Mouse (Mus musculus) limb, embryonic 14.5 days (tissue): ENCODE results near the gene Gm20547. TPM values are rescaled to one million over a fixed set of nuclear protein-coding genes. Genes with fewer than 3 reads are reported as not detected.

Experiments
- ATAC-seq: fragments of 200-750 bp; cut with Nextera tagmentation; 2 replicates; pipeline ENCODE4 v1.8.0; 2017; ENCODE audit warnings: low read depth, moderate number of reproducible peaks, moderate TSS enrichment; ENCODE audit not compliant: low FRiP score
- DNase-seq: peaks from one replicate; pipeline ENCODE4 v3.0.0-alpha.2; 2015; ENCODE audit warnings: low spot score
- H3K27ac ChIP-seq: fragments of 300-500 bp; sonication (generic); replicated peaks from 2 replicates; pipeline ENCODE4 v1.5.1; 2014; ENCODE audit warnings: low read depth, mild to moderate bottlenecking, low read length, moderate library complexity, mixed read lengths
- H3K27me3 ChIP-seq: fragments of 300-500 bp; sonication (generic); 2 replicates; pipeline ENCODE4 v1.6.1; 2014; ENCODE audit warnings: low read length, mixed read lengths; ENCODE audit not compliant: control insufficient read depth, insufficient read depth
- H3K36me3 ChIP-seq: fragments of 300-500 bp; sonication (generic); 2 replicates; pipeline ENCODE4 v1.6.1; 2014; ENCODE audit warnings: mild to moderate bottlenecking, low read length, moderate library complexity, mixed read lengths; ENCODE audit not compliant: control insufficient read depth, insufficient read depth
- H3K4me1 ChIP-seq: fragments of 300-500 bp; sonication (generic); 2 replicates; pipeline ENCODE4 v1.6.1; 2014; ENCODE audit warnings: antibody characterized with exemption, low read length, mixed read lengths; ENCODE audit not compliant: control insufficient read depth, insufficient read depth
- H3K4me2 ChIP-seq: fragments of 300-500 bp; sonication (generic); replicated peaks from 2 replicates; pipeline ENCODE4 v1.6.1; 2014; ENCODE audit warnings: low read depth, mild to moderate bottlenecking, low read length, moderate library complexity; ENCODE audit not compliant: severe bottlenecking
- H3K4me3 ChIP-seq: fragments of 300-500 bp; sonication (generic); replicated peaks from 2 replicates; pipeline ENCODE4 v1.5.1; 2014; ENCODE audit warnings: low read length
- H3K9ac ChIP-seq: fragments of 300-500 bp; sonication (generic); 2 replicates; pipeline ENCODE4 v1.6.1; 2014; ENCODE audit warnings: mild to moderate bottlenecking, low read depth, low read length, moderate library complexity; ENCODE audit not compliant: severe bottlenecking
- H3K9me3 ChIP-seq: fragments of 300-500 bp; sonication (generic); 2 replicates; pipeline ENCODE4 v1.6.1; 2016; ENCODE audit warnings: low read length; ENCODE audit not compliant: control insufficient read depth
- POLR2A ChIP-seq: fragments of 200-500 bp; IDR thresholded peaks from 2 replicates; pipeline ENCODE4 v1.8.0; 2012; ENCODE audit warnings: inconsistent platforms, mild to moderate bottlenecking, moderate library complexity, borderline replicate concordance; ENCODE audit not compliant: insufficient read depth, insufficient read length; ENCODE audit errors: extremely low read depth
- WGBS: fragments of 180-500 bp; shearing (Covaris S2); extraction: QIAGEN DNeasy Blood & Tissue Kit; methylation state at CpG from one replicate; pipeline ENCODE4 v1.1.7; 2014; 5-methylcytosine and 5-hydroxymethylcytosine counted together
- polyA plus RNA-seq, 2 experiments: library from polyadenylated mRNA; depleted of rRNA in 1 of 2; stranded (reverse) in 1 of 2; unstranded in 1 of 2; fragments of >200 nt; fragmentation: Nextera tagmentation in 1 of 2; extraction: Ambion mirVana in 1 of 2; gene quantifications; 2 replicates each; pipeline versions ENCODE4 v1.2.1 to v1.2.3; 2012 to 2014

The Gm20547 gene
- polyA plus RNA-seq, 2 experiments: not detected

GRCm38 (mm10) chr17:34890074-34890743, 8.4 kb upstream of the Gm20547 start:
- H3K27ac ChIP-seq: no peak overlapping the region
- H3K36me3 ChIP-seq: no peaks in the 10 kb centered on the region
- H3K4me3 ChIP-seq: no peak overlapping the region
- H3K27me3 ChIP-seq: no peaks in the 10 kb centered on the region
- DNase-seq (no peak), ATAC-seq (no peak)
- H3K4me2 ChIP-seq: no peak overlapping the region
- peaks cover 5% of the 10 kb centered on the region for H3K4me1 ChIP-seq
- H3K9me3 ChIP-seq: no peaks in the 10 kb centered on the region
- 82% methylated on average over 12 of the region's 12 CpGs for WGBS
- TF ChIP-seq POLR2A: no peak
- H3K9ac ChIP-seq: no peak overlapping the region

GRCm38 (mm10) chr17:34887942-34888341, 6.1 kb upstream of the Gm20547 start:
- Histone ChIP-seq H3K27me3 (no peaks in the 10 kb centered on the region), H3K4me1 (peaks cover 6% of the 10 kb centered on the region; the same call in 1 of the 2 replicates), H3K9ac (no peak overlapping the region), H3K4me2 (no peak overlapping the region), H3K9me3 (no peaks in the 10 kb centered on the region), H3K4me3 (no peak overlapping the region), H3K36me3 (no peaks in the 10 kb centered on the region), H3K27ac (no peak overlapping the region)
- no peak for TF ChIP-seq POLR2A
- 78% methylated on average over 5 of the region's 5 CpGs for WGBS
- ATAC-seq (no peak), DNase-seq (no peak)

DNA sequence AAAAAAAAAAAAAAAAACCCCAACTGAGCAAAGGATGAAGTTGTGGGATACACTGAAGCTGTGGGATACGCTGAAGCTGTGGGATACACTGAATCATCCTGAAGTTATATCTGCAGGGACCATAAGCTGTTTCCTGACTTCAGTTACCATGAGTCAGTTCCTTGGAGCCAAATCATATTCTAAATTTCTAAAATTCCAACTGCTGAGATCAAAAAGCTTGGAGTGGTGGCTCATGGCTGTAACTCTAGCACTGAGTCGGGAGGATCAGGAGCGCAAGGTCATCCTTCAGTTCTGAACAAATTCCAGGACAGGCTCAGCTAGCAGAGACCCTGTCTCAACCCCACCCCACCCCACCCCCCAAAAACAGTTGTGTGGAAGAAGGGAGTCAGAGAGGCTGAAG, 3.8 kb upstream of the Gm20547 start:
- Histone ChIP-seq H3K4me3 (no peak overlapping the region), H3K9ac (no peak overlapping the region), H3K36me3 (no peaks in the 10 kb centered on the region), H3K9me3 (no peaks in the 10 kb centered on the region), H3K27ac (no peak overlapping the region), H3K4me1 (peaks cover 6% of the 10 kb centered on the region; the same call in 1 of the 2 replicates), H3K4me2 (no peak overlapping the region), H3K27me3 (no peaks in the 10 kb centered on the region)
- no peak for TF ChIP-seq POLR2A
- WGBS: 78% methylated on average over 3 of the region's 3 CpGs
- DNase-seq (no peak), ATAC-seq (no peak)

- ATAC-seq (no peak), DNase-seq (no peak)
- Histone ChIP-seq H3K4me2 (no peak overlapping the region), H3K27ac (no peak overlapping the region), H3K36me3 (no peaks in the 10 kb centered on the region), H3K4me1 (peaks cover 6% of the 10 kb centered on the region; the same call in 1 of the 2 replicates), H3K9me3 (no peaks in the 10 kb centered on the region), H3K27me3 (no peaks in the 10 kb centered on the region), H3K4me3 (no peak overlapping the region), H3K9ac (no peak overlapping the region)
- TF ChIP-seq POLR2A: no peak
- WGBS: 91% methylated on average over 6 of the region's 6 CpGs
These were observed 2.9 kb upstream of the Gm20547 start for GRCm38 (mm10) chr17:34884704-34885103.

DNA sequence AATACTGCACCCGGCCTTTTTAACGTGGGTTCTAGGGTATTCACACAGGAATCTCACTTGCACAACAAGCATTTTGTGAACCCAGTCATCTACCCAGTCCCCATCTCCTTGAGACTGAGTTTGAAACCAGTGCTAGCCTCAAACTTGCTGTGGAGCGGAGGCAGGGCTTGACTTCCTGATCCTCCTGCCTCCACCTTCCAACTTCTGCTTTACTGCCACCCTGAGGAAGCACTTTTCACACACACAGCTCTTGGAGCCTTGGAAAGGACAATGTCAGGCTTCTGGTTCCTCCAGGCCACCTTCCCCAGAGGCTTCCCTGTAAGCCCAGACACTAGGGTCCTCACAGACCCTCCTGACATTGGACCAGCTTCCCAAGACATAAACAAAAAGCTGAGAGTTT, 1.5 kb upstream of the Gm20547 start:
- ATAC-seq (no peak), DNase-seq (no peak)
- Histone ChIP-seq H3K27me3 (no peaks in the 10 kb centered on the region), H3K4me1 (peaks cover 6% of the 10 kb centered on the region; the same call in 1 of the 2 replicates), H3K27ac (no peak overlapping the region), H3K9me3 (no peaks in the 10 kb centered on the region), H3K4me3 (no peak overlapping the region), H3K36me3 (no peaks in the 10 kb centered on the region), H3K4me2 (no peak overlapping the region), H3K9ac (no peak overlapping the region)
- TF ChIP-seq POLR2A: no peak
- 64% methylated on average over 3 of the region's 3 CpGs for WGBS
